Comparison of ENCODE assay signal across 9 mouse cellular contexts in genomic region chr8:124242208-124242607, GRCm38 (mm10). TPM values are rescaled to one million over a fixed set of nuclear protein-coding genes. Genes with fewer than 3 reads are reported as not detected.
A peak's percentile ranks its signal among the peaks of the same experiment; 100 is the strongest.
DNase-seq lines count a peak whose midpoint lies in the region.
"Had no signal": no experiment of that assay in that cellular context is flagged by ENCODE, and none has a peak within 500 bp of the region (broad histone marks: within the 10 kb centered on the region; RNA-seq: fewer than 3 reads in every experiment).

No protein-coding gene starts in this region.

- intact Hi-C loops in heart, postnatal 25 days (cut with DNase I) = no loop called here

- peak; percentile 60 for DNase-seq in heart, adult 8-10 months (ENCODE audit: low spot score)
- no peak for DNase-seq in heart, postnatal 25 days (ENCODE audit: low spot score)
- DNase-seq in spleen, postnatal 36 days (ENCODE audit: low spot score in 2 of 2) = peak; percentile 15 to 18
- no peak for DNase-seq in spleen, postnatal 4 days (ENCODE audit: low spot score in 2 of 2)
- DNase-seq in lung, postnatal 25 days (ENCODE audit: low spot score) = peak; percentile 34
- no peak for DNase-seq in MN1 (ENCODE audit: low spot score)
- no peak for DNase-seq in testis, postnatal 10 days (ENCODE audit: low spot score)
- no peak for DNase-seq in urinary bladder, adult 2 months (ENCODE audit: low spot score)
- DNase-seq: B cell, adult 2 months had no signal

RNA-seq across cellular contexts. Expression of gene Galnt2, which starts 11.0 kb away (rescaled TPM):
- total RNA-seq in heart, adult 8-10 months (2022) = 10 to 100 TPM; 32.0 to 40.3 (median 33.8) TPM
- total RNA-seq in heart, postnatal 25 days (2021) = 10 to 100 TPM; 37.7 to 41.6 TPM
- polyA plus RNA-seq in urinary bladder, adult 2 months (2012; rRNA removed) = 57.3 and 74.4 TPM in 2 replicates

Comparison
In these comparisons a context has a peak if more than half of its experiments do, and no peak if none do; other contexts are left out.
1. DNase-seq: peak in heart, adult 8-10 months (single experiment), spleen, postnatal 36 days (2 of 2) and lung, postnatal 25 days (single experiment); none in heart, postnatal 25 days (single experiment), spleen, postnatal 4 days (0 of 2), MN1 (single experiment), testis, postnatal 10 days (single experiment) and urinary bladder, adult 2 months (single experiment).